Mouse (Mus musculus): ENCODE results near the gene Slc25a33.
A peak's percentile ranks its signal among the peaks of the same experiment; 100 is the strongest.
"Not testable (repeated sequence)": the region's sequence is repeated elsewhere in the genome, so short reads cannot be mapped to it uniquely, and the experiment has no call there.

The Slc25a33 gene

GRCm38 (mm10) chr4:149759517-149759916, 14.6 kb downstream of the Slc25a33 start:
- no peak for DNase-seq (ENCODE audit: low read depth, low spot score)

GRCm38 (mm10) chr4:149758423-149758822, 15.7 kb downstream of the Slc25a33 start:
- no peak for DNase-seq (ENCODE audit: low read depth, low spot score)

GRCm38 (mm10) chr4:149756546-149756945, 17.5 kb downstream of the Slc25a33 start:
- peak; percentile 37 for DNase-seq (ENCODE audit: low read depth, low spot score)

- DNase-seq (ENCODE audit: low read depth, low spot score), result no peak
Measured at GRCm38 (mm10) chr4:149752836-149753235, 21.2 kb downstream of the Slc25a33 start.

GRCm38 (mm10) chr4:149752124-149752799, 21.8 kb downstream of the Slc25a33 start:
- DNase-seq (ENCODE audit: low read depth, low spot score), result peak; percentile 40

GRCm38 (mm10) chr4:149750671-149751070, 23.4 kb downstream of the Slc25a33 start:
- DNase-seq (ENCODE audit: low read depth, low spot score), result no peak

- DNase-seq (ENCODE audit: low read depth, low spot score), result not testable (repeated sequence)
Measured at GRCm38 (mm10) chr4:149749663-149750015, 24.4 kb downstream of the Slc25a33 start.

- DNase-seq (ENCODE audit: low read depth, low spot score), result no peak
Measured at GRCm38 (mm10) chr4:149749003-149749662, 24.9 kb downstream of the Slc25a33 start.

GRCm38 (mm10) chr4:149744119-149744518, 30.0 kb downstream of the Slc25a33 start:
- peak; percentile 60 for DNase-seq (ENCODE audit: low read depth, low spot score)

GRCm38 (mm10) chr4:149742011-149742530, 32.0 kb downstream of the Slc25a33 start:
- DNase-seq (ENCODE audit: low read depth, low spot score), result peak; percentile 91

- DNase-seq (ENCODE audit: low read depth, low spot score), result peak; percentile 47
Measured at GRCm38 (mm10) chr4:149740301-149740700, 33.8 kb downstream of the Slc25a33 start.

GRCm38 (mm10) chr4:149739478-149739877, 34.6 kb downstream of the Slc25a33 start:
- DNase-seq (ENCODE audit: low read depth, low spot score), result peak; percentile 28

- DNase-seq (ENCODE audit: low read depth, low spot score), result peak; percentile 97
Measured at GRCm38 (mm10) chr4:149737383-149738324, 36.4 kb downstream of the Slc25a33 start, which contains the start of gene Tmem201. Gene Tmem201 (minus strand): TSS chr4:149738044.

- DNase-seq (ENCODE audit: low read depth, low spot score), result no peak
Measured at GRCm38 (mm10) chr4:149736581-149736980, 37.5 kb downstream of the Slc25a33 start.

GRCm38 (mm10) chr4:149735624-149736250, 38.3 kb downstream of the Slc25a33 start:
- no peak for DNase-seq (ENCODE audit: low read depth, low spot score)

GRCm38 (mm10) chr4:149734730-149735475, 39.2 kb downstream of the Slc25a33 start:
- no peak for DNase-seq (ENCODE audit: low read depth, low spot score)

- no peak for DNase-seq (ENCODE audit: low read depth, low spot score)
Measured at GRCm38 (mm10) chr4:149734246-149734645, 39.8 kb downstream of the Slc25a33 start.

GRCm38 (mm10) chr4:149733748-149734147, 40.3 kb downstream of the Slc25a33 start:
- DNase-seq (ENCODE audit: low read depth, low spot score), result no peak

- no peak for DNase-seq (ENCODE audit: low read depth, low spot score)
Measured at GRCm38 (mm10) chr4:149732800-149733199, 41.3 kb downstream of the Slc25a33 start.

- DNase-seq (ENCODE audit: low read depth, low spot score), result no peak
Measured at GRCm38 (mm10) chr4:149732313-149732712, 41.8 kb downstream of the Slc25a33 start.

- DNase-seq (ENCODE audit: low read depth, low spot score), result no peak
Measured at GRCm38 (mm10) chr4:149730827-149731226, 43.2 kb downstream of the Slc25a33 start.

All from A20 (cell line).